Mouse (Mus musculus) left cerebral cortex, postnatal 14 days (tissue): ENCODE results near the gene 2310057M21Rik. TPM values are rescaled to one million over a fixed set of nuclear protein-coding genes. Genes with fewer than 3 reads are reported as not detected.
A peak's percentile ranks its signal among the peaks of the same experiment; 100 is the strongest.
"Not testable (repeated sequence)": the region's sequence is repeated elsewhere in the genome, so short reads cannot be mapped to it uniquely, and the experiment has no call there.

Source experiments
- DNase-seq, 2 experiments: peaks; one replicate each; pipeline ENCODE4 v3.0.0; 2021 to 2022; ENCODE audit warnings: low spot score in 2 of 2, mixed read lengths in 1 of 2
- intact Hi-C: fragments of 180-260 bp; cut with DNase I; formaldehyde crosslinking; loops from one replicate; pipeline ENCODE4 v1.15.1; 2025
- long read RNA-seq, 2 experiments: library from polyadenylated mRNA; stranded (forward); transcript quantifications; one replicate each; pipeline ENCODE4 v2.0.0; 2021
- total RNA-seq, 2 experiments: library from RNA; stranded (reverse); gene quantifications; 2 replicates each; pipeline ENCODE4 v1.2.3; 2021

Gene 2310057M21Rik
- total RNA-seq, result 10 to 100 TPM; 21.7 to 26.0 TPM
- long read RNA-seq, experiment 1, full-length matches to known transcripts, result 20 of 26 reads
- long read RNA-seq, experiment 1, partial matches to known transcripts, result 3 of 26 reads
- long read RNA-seq, experiment 1, other reads (novel, unspliced or antisense), result 3 of 26 reads
- long read RNA-seq, experiment 2, full-length matches to known transcripts, result 13 of 15 reads
- long read RNA-seq, experiment 2, partial matches to known transcripts, result 1 of 15 reads
- long read RNA-seq, experiment 2, other reads (novel, unspliced or antisense), result 1 of 15 reads

- intact Hi-C loops, result no loop called here
Observed at GRCm38 (mm10) chr7:131362615-131363300, at the start of gene 2310057M21Rik. Gene 2310057M21Rik, minus strand, starts transcription at chr7:131362759.

GRCm38 (mm10) chr7:131411941-131412270 lies 49.3 kb upstream of the 2310057M21Rik start:
- intact Hi-C loops, result no loop called here

More at GRCm38 (mm10) chr7:131362615-131363300, at the start of gene 2310057M21Rik:
- DNase-seq, result peak; percentile 94 to 95

DNA sequence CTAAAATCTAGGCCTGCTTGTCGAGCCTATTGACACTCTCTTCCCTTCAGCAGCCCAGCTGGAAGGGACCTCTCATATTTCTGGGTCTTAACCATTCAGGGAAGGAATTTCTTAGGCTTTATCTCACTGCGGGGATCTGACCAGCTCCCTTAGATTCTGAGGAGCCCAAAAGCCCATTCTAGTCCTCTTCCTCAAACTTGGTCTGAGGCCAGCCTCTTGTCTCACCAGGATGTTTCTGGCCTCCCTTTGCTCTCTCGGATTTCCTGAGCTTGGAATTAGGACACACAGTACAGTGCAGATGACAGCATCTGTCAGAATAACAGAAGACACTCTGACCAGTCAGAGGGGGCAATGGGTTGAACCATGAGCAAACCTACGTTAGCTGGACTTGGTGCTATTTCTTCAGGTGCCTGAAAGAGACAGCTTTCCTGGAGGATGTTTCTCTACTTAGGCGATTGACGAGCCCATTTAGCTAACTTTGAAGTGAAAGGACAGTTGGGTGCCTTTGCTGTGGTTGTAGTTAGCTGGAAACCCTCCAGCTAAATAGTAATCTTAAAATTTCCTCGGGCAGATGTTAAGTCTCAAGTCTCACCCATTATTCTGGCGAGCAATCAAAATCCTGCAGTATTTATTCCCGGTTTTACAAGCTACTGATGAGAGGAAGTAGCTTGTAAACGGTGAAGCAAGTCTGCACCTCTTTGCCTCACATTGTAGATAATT lies 48.8 kb upstream of the 2310057M21Rik start:
- intact Hi-C loops, result no loop called here
- DNase-seq, result no peak

More at GRCm38 (mm10) chr7:131411941-131412270, 49.3 kb upstream of the 2310057M21Rik start:
- no peak for DNase-seq

DNA sequence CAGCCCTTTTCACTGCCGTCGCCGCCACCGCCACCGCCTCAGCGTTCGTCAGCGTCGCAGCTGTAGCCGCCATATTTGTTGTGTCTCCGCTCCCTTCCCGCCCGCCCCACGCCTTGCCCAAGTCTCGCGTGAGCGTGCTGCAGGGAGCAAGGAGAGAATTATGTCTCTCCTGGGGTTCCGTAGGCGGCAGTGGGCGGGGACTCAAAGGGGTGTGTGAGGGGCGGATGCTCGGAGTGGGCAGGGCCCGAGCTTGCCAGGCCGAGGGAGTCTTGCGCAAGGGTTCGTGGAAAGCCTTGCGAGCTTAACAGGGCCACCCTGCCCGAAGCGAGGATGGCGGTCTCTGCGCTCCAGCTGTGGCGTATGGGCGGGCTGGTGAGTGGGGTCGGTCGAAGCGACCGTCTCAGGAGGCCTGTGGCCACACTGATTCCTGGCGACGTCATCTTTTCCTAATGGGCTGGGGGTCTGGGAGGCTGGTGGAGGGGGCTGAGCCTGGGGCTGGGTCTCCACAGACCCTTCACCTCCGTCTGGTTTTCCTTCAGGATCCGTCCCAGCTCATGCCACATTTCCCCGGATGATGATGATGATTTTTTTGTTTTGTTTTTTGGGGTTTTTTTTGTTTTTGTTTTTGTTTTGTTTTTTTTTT lies 48.0 kb upstream of the 2310057M21Rik start, which contains the start of the genes Ikzf5 and Acadsb:
Gene Ikzf5 (minus strand): TSS at position 106 of the 643 bp plus-strand sequence.
Gene Acadsb (plus strand): TSS at position 186 of the 643 bp plus-strand sequence.
- DNase-seq, result peak; percentile 97 to 98
- intact Hi-C loops, result no loop called here

- intact Hi-C loops, result no loop called here
- DNase-seq, result no peak
Observed at GRCm38 (mm10) chr7:131409988-131410385, 47.4 kb upstream of the 2310057M21Rik start.

GRCm38 (mm10) chr7:131409321-131409987 lies 46.9 kb upstream of the 2310057M21Rik start:
- DNase-seq, result no peak
- intact Hi-C loops, result no loop called here

DNA sequence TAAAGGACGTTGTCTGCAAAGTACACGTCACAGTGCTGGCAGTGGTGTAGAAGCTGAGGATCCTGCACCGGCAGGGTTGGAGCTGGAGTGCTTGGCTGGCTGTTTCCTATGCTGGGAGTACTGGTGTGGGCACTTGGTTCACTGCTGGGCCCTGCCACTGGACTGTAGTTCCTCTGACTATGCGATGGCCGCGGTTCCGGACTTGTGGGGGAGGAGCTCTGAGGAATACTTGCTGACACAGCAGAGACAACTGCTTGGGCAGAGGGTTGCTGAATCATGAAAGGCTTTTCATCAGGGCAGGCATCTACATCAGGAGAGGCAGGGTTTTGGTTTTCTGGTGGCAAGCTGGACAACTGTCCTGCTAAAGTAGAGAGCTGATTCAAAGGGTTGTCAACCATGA lies 29.2 kb upstream of the 2310057M21Rik start:
- DNase-seq, result not testable (repeated sequence)

DNA sequence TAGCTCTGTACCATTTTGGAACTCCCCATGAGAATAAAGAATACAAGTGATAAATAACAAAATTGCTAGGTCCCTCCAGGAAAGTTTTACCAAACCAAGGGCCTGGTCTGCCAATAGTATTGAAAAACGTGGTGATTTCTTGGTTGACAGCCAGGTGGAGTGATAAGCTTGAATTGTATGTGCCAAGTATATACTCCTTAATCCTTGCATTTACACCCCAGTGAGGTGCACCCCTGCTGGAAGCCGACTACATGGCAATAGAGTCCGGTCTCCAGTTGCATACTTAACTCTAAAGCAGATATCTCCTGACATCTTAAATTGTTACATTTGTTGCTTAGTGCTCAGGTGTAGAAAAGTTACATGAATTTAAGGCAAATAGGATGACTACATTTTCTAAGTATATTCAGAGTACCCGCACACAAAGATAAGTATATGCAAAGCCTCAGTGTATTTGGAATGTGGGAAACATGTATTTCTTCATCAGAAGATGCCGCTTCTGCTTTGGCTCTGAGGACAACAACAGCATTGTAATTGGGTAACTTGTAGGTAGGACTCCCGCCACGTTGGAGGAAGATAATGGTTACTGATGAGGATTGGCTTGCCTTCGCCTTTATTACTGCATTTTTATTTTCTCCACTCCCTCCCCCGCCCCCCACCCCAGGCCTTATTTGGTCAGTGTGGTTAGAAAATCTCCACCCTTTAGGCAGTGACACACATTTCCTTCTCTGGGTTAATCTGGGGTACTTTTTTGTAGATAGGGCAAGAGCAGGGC lies 9.5 kb upstream of the 2310057M21Rik start:
- intact Hi-C loops, result no loop called here
- no peak for DNase-seq

More for the DNA sequence above, 29.2 kb upstream of the 2310057M21Rik start:
- intact Hi-C loops, result not testable (repeated sequence)

GRCm38 (mm10) chr7:131371470-131371860 lies 8.9 kb upstream of the 2310057M21Rik start:
- intact Hi-C loops, result no loop called here
- DNase-seq, result no peak

DNA sequence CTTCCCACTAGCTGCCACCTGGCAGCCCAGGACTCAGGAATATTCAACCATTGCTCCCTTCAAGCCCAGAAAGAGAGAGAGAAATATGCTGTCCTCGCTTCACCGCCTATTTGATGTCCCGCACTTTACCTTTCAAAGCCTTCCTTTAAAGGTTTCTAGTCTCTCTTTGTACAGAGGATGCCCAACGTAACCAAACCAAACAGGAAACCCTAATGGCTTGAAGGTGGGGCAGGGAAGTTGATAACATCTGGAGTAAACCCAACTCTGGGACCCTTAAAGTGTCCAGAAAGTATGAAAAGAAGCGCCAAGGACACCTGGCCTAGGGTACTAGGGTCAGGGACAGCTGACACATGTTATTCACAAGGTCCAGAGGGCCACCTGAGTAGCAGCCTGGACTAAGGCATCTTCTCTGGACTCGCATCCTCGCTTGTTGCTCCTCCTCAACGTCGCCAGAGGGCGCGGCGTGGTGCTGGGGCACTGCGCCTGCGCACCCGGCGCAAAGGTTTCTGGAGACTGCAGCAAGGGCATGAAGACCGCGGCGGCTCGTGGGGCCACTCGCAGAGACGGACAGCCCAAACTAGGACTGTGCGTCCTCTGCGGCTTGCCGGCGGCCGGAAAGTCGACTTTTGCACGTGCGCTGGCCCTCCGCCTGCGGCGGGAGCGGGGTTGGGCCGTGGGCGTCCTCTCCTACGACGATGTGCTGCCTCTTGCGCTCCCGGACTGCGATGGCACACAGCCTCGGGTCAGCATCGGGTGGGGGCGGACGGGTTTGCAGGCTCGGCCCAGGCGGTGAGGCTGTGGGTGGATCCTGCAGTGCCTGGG lies 8.3 kb upstream of the 2310057M21Rik start, which contains the start of gene Pstk:
Gene Pstk (plus strand): TSS at position 494 of the 822 bp plus-strand sequence.
- intact Hi-C loops, result no loop called here
- DNase-seq, result peak; percentile 90 to 91

DNA sequence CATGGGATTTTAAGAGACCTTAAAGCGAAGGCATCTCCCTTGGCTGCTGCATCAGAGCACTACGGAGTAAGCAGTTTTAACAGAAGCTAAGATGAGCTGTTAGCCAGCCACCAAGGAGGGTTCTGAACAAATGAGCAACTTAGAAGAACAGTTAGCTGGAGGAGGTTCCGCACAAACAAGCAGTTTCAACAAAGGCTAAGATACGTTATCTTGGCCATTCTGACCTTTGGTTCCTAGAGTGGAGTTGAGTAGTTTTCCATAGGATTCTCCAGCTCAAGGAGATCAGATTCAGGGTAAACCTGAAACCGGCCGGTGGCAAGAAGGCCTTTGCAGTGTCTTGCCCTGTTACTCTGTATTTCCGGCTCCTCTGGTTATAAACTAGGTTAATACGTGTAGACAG lies 1.6 kb upstream of the 2310057M21Rik start:
- no peak for DNase-seq
- intact Hi-C loops, result no loop called here

- DNase-seq, result no peak
- intact Hi-C loops, result no loop called here
Observed at GRCm38 (mm10) chr7:131362269-131362614, 317 bp downstream of the 2310057M21Rik start.

DNA sequence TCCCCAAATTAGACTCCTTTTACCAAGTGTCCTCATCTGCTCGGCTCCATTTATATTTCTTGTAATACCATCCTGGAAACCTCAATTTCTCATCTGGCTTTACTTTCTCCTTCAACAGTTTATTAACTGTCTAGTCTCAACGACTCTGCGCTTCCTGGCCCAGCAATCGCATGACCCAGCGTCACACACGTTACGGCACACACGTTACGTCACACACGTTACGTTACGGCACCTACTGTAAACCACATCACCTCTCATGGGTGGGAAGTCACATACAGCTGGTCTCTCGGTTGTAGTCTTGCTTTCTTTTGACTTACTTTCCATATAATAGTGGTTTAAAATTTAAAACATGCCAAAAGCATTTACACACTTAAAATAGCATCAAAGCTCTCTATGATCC lies 6.5 kb downstream of the 2310057M21Rik start:
- DNase-seq, result no peak
- intact Hi-C loops, result no loop called here

DNA sequence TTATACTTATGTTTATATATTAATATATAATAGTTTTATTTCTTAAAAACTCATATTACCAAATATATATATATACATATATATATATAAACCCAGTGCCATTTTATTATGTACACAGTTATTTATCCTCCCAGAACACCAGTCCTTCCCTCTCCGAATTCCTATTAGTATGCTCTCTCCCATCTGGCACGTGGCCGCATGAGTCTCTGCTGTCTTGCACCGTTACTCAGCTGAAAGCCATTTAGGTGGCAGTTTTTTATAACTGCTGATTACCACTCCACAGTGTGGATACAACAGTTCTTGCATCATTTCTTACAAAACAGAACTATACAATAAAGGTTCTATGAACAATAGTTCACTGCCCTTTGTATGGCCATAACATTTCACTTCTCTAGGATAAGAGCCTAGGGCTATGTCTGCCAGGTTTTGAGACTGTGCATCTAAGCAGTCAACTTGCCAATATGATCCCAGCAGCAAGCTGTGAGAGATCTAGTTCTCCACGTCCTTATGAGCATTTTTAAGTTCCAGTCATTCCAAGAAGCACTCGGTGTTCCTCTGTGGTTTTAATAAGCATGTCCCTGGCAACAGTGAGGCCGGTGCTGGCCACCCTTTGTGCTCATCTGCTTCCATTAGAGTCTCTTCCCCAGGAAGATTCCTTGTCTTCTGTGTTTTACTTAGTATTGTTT lies 16.6 kb downstream of the 2310057M21Rik start:
- no peak for DNase-seq
- intact Hi-C loops, result no loop called here

- no peak for DNase-seq
- intact Hi-C loops, result no loop called here
Observed at GRCm38 (mm10) chr7:131337502-131338068, 25.0 kb downstream of the 2310057M21Rik start.

GRCm38 (mm10) chr7:131333564-131333963 lies 29.0 kb downstream of the 2310057M21Rik start, which contains the start of gene Fam24a:
Gene Fam24a, plus strand, starts transcription at chr7:131333864.
- intact Hi-C loops, result loop anchor here (5.0 kb wide), 1 partner anchor 221 kb away; no protein-coding TSS in a partner anchor
- no peak for DNase-seq
